Mouse (Mus musculus) left cerebral cortex, postnatal 14 days (tissue): ENCODE results near the gene Zbtb16. TPM values are rescaled to one million over a fixed set of nuclear protein-coding genes. Genes with fewer than 3 reads are reported as not detected.

ENCODE experiments used
- DNase-seq, 2 experiments: peaks; one replicate each; pipeline ENCODE4 v3.0.0; 2021 to 2022; ENCODE audit warnings: low spot score in 2 of 2, mixed read lengths in 1 of 2
- intact Hi-C: fragments of 180-260 bp; cut with DNase I; formaldehyde crosslinking; loops from one replicate; pipeline ENCODE4 v1.15.1; 2025
- total RNA-seq, 2 experiments: library from RNA; stranded (reverse); gene quantifications; 2 replicates each; pipeline ENCODE4 v1.2.3; 2021

Gene Zbtb16
- total RNA-seq, 2 experiments from 2014 or later, result 56.2 to 65.7 TPM

GRCm38 (mm10) chr9:48666702-48667101 lies 169.3 kb downstream of the Zbtb16 start:
- intact Hi-C loops, result loop anchor here (5.0 kb wide), 1 partner anchor 56 kb away; no protein-coding TSS in a partner anchor

GRCm38 (mm10) chr9:48663052-48663433 lies 173.0 kb downstream of the Zbtb16 start:
- intact Hi-C loops, result no loop called here
- no peak for DNase-seq

More at GRCm38 (mm10) chr9:48666702-48667101, 169.3 kb downstream of the Zbtb16 start:
- no peak for DNase-seq

- intact Hi-C loops, result no loop called here
- peak in 1 of 2 experiments; percentile 25 for DNase-seq
These were observed 173.5 kb downstream of the Zbtb16 start for GRCm38 (mm10) chr9:48662361-48663051.

- intact Hi-C loops, result no loop called here
- DNase-seq, result no peak
These were observed 174.6 kb downstream of the Zbtb16 start for GRCm38 (mm10) chr9:48661225-48662023.

GRCm38 (mm10) chr9:48655525-48656169 lies 180.4 kb downstream of the Zbtb16 start:
- no peak for DNase-seq
- intact Hi-C loops, result no loop called here

- intact Hi-C loops, result no loop called here
- no peak for DNase-seq
These were observed 181.3 kb downstream of the Zbtb16 start for GRCm38 (mm10) chr9:48654730-48655129.

GRCm38 (mm10) chr9:48653399-48654070 lies 182.5 kb downstream of the Zbtb16 start:
- intact Hi-C loops, result no loop called here
- no peak for DNase-seq

GRCm38 (mm10) chr9:48652026-48652425 lies 184.0 kb downstream of the Zbtb16 start:
- no peak for DNase-seq
- intact Hi-C loops, result no loop called here

GRCm38 (mm10) chr9:48650846-48651245 lies 185.2 kb downstream of the Zbtb16 start:
- intact Hi-C loops, result no loop called here
- DNase-seq, result no peak

- no peak for DNase-seq
- intact Hi-C loops, result loop anchor here (5.0 kb wide), 3 partner anchors 87 to 837 kb away; partner anchors contain the start of genes Ttc12 and Zbtb16
These were observed 186.0 kb downstream of the Zbtb16 start for GRCm38 (mm10) chr9:48649851-48650685.

- intact Hi-C loops, result loop anchor here (5.0 kb wide), 3 partner anchors 88 to 838 kb away; partner anchors contain the start of genes Ttc12 and Zbtb16
- no peak for DNase-seq
These were observed 186.8 kb downstream of the Zbtb16 start for GRCm38 (mm10) chr9:48649098-48649766.

- no peak for DNase-seq
- intact Hi-C loops, result loop anchor here (5.0 kb wide), 3 partner anchors 89 to 839 kb away; partner anchors contain the start of genes Ttc12 and Zbtb16
These were observed 187.5 kb downstream of the Zbtb16 start for GRCm38 (mm10) chr9:48648285-48649097.

GRCm38 (mm10) chr9:48647648-48648284 lies 188.3 kb downstream of the Zbtb16 start:
- no peak for DNase-seq
- intact Hi-C loops, result loop anchor here (2.0 to 5.0 kb wide), 4 partner anchors 90 to 840 kb away; partner anchors contain the start of genes Ttc12 and Zbtb16

GRCm38 (mm10) chr9:48646781-48647647 lies 189.0 kb downstream of the Zbtb16 start:
- intact Hi-C loops, result loop anchor here (1.0 to 5.0 kb wide), 5 partner anchors 90 to 840 kb away; partner anchors contain the start of genes Ttc12 and Zbtb16
- DNase-seq, result no peak

- peak; percentile 83 to 88 for DNase-seq
- intact Hi-C loops, result loop anchor here (1.0 to 5.0 kb wide), 5 partner anchors 91 to 841 kb away; partner anchors contain the start of genes Ttc12 and Zbtb16
These were observed 189.8 kb downstream of the Zbtb16 start for GRCm38 (mm10) chr9:48646251-48646650.
